Mouse (Mus musculus) adrenal gland, adult 18-20 months (tissue): ENCODE measurements around the gene Tnfrsf14. TPM values are rescaled to one million over a fixed set of nuclear protein-coding genes. Genes with fewer than 3 reads are reported as not detected.
A peak's percentile ranks its signal among the peaks of the same experiment; 100 is the strongest.

Experiments
- DNase-seq, 2 experiments: peaks; one replicate each; pipeline ENCODE4 v3.0.0; 2021 to 2022; ENCODE audit warnings: low spot score in 2 of 2
- total RNA-seq, 2 experiments: library from RNA; stranded (reverse); gene quantifications; 1 replicate in 1 of 2; 2 replicates in 1 of 2; pipeline ENCODE4 v1.2.3; 2021

Tnfrsf14 gene
- total RNA-seq, 2 experiments from 2014 or later: 6.4 to 8.4 TPM

DNA sequence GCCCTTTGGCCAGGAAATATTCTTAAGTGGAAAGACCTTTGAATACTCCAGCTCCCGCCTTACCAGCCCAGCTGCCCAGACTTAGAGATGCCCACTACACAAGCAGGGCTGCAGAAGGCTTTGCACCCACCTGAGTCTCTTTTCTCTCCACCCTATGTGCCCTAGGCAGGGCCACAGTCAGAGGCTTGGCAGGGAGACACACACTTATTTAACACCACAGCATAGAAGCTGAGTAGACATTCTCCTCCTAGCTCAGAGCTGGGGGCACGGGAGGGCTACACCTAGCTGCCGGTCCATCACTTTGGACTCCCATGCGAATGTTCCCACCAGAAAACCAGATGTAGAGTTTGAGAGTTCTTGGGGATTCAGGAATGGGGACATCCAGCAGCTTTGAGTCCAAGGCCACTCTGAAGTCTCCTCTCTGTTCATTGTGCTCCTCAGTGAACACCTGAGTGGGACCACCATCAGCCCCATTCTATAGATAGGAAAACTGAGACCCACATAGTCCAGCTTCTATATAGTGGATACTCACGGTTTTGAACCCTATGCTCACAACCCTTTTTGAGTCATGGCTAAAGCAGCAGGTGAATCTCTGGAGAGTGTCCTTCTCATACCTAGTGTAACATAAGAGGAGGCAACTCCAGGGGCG lies 20.7 kb upstream of the Tnfrsf14 start:
- DNase-seq: no peak

DNA sequence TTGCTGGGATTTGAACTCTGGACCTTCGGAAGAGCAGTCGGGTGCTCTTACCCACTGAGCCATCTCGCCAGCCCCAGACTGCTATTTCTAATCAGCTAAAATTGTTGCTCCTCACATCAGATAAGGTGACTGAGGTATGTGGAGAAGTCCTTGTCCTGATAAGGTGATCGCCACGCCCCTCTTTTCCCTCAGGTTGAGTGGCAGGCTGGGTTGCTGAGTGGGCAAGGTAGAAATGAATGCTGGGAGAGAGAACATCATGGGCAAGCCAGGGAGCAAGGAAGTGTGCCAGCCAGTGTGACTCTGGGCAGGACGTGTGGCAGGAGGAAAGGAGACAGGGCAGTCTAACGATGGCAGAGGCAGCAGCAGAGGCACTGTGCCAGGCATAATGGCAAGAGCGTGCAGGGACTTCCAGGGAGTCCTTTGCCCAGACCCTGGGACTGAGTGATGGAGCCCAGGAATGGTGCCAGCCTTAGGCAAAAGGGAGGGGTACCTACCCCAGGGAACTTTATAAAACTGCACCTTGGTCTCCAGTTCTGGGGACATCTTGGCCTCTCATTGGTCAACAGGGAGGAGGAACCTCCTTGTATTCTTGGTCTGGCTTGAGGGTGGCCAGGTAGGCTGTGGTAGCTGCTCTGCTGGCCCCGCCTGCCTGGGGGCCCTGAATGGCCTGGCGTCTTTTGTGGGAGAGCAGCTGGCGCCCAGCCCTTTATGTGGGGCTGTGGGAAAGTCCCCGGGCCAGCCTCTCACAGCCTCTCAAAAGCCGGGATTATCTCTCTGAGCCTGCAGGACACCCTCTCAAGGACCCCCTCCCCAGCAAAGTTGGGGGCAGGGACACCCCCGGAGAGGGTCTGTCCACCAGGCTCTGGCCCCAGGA lies 19.9 kb upstream of the Tnfrsf14 start:
- DNase-seq: no peak

DNA sequence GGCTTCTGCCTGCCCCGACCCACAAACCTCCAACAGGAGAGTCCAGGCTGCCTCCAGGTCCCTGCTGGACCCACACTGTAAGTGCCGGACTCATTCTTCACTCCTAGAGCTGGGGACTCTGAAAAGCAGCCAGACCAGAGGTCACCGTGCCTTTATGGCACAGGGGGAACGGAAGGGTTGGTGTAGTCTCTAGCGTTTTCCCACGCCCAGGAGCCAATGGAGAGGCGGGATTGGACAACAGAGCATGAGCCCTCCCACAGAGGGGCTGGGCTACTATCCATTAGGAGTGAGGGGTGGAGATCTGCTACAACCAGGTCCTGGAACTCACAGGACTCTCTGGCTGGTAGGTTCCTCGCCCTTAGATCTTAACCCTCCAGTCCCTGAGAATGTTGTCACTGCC lies 18.0 kb upstream of the Tnfrsf14 start:
- no peak for DNase-seq

DNA sequence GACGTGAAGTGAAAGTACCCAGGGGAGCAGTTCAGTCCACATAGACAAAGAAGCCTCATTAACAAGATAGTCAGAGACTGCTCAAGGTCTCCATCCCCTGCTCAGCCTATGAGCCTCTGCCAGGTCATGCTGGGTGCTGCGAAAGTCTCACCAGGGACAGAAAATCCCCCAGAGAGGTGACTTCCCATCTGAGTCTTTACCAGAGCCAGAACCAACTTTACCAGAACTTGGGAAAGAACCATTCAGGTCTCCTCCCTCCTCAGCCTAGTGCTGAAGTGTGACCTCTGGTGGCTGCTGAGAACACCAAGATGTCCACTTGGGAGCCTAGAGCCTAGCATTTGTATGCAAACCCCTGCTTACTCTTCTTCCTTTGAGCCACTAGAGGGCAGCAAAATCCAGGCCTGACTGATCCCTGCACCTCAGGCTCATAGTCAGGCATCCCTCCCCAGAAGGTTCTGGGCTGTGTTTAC lies 15.8 kb upstream of the Tnfrsf14 start:
- peak; percentile 53 to 65 for DNase-seq

DNA sequence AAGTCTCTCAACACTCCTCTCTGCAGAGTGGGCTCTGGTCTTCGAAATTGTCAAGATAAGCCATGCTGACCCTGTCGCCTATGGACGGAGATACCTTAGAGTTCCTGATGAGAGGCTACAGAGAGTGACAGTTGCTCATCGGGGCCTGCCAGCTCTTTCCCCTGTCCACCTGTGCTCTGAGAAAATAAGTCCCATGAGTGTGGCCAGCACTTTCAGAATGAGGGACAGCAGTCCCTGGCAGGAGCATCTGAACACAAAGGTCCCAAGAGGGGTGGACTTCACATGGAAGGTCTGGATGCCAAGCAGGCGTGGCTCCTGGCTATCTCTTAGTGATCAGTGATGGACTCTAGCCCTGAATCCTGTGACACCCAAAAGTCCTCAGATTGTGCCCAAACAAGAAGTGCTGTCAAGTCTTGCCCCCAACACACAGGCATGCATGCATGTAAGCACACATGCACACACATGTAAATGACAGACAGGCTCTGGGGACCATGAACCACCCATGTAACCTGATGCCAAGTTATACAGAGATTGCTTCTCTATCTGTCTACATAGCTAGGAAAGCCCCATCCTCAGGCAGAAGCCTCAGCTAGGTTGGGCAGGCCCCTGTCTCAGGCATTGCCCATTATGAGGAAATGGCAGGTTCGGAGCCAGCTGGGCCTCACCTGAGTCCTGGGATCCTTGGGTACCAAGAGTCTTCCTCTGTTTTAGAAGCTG lies 15.1 kb upstream of the Tnfrsf14 start:
- no peak for DNase-seq

DNA sequence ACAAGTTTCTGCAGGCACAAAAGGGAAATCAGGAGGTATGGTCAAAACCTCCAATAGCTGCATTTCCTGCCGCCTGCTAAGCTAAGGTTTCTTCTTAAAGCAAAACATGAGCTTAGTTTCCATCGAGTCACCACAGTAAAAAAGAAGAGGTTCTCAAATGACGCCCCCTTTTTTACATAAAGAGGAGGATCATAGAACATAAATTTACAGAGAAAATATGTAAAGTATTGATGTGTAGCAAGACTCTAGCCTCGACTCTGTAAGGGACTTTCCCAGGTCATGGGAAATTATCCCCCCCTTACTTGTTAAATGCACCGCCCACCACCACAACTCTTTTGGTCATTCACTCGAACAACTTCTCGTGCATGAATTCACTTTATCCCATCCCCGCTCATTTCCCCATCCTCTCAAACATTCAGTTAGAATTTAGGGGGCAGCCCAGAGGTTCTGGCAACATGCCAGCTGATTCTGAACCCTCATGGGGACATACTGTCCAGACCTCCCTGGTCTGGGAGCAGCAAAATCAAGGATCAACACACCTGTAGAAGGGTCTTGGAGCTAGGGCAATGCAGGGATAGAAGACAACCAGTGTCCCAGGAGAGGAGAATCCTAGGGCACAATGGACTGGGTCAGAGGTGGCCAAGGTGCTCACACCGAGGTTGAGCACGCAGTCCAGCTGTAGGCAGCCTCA lies 14.4 kb upstream of the Tnfrsf14 start:
- DNase-seq: no peak

DNA sequence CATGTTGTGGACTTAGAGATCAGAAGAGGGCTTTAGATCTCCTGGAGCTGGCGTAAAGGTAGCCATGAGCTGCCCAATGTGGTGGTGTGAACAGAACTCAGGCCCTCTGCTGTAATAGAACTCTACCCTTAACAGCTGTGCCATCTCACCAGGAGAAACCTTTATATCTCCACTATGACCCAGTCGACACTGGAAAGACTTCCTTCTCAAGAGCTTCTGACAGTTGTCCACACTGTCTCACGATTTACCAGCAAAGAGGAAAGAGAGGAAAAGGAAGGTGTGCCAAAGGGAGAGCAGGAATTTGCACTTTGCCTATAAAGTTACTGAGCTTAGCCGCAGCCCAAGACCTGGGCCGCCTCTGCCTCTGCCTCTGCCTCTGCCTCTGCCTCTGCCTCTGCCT lies 13.5 kb upstream of the Tnfrsf14 start:
- DNase-seq: no peak

DNA sequence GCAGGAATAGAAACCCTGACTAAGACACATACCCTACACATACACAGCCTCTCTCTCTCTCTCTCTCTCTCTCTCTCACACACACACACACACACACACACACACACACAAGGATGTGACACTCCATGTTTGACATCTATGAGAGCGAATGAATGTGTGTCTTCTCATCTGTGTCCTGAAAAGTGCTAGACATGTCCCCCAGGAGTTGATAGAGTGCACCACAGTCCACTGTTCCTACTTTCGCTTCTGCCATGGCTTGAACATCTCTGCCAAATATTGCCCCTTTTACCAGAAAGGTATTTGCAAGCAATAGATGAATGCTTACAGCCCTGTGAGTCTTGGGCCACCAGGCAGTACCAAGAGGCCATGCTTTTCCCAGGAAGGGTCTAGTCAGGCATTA lies 11.8 kb upstream of the Tnfrsf14 start:
- DNase-seq: no peak

DNA sequence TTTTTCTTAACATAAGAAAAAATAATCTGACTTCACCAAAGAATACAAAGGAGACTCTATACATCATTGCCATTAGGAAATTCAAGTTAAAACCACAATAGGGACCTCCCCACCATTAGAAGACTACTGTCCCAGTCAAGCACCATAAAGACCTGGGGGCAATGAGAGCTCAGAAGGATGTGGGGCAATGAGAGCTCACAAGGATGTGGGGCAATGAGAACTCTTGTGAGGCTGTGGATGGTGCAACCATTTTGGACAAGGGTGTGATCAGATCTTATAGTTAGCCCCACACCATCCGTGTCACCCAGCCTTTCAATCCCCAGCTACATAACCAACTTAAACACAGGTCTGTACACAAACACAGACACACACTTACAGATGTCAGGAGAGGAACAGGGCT lies 9.4 kb upstream of the Tnfrsf14 start:
- DNase-seq: no peak

DNA sequence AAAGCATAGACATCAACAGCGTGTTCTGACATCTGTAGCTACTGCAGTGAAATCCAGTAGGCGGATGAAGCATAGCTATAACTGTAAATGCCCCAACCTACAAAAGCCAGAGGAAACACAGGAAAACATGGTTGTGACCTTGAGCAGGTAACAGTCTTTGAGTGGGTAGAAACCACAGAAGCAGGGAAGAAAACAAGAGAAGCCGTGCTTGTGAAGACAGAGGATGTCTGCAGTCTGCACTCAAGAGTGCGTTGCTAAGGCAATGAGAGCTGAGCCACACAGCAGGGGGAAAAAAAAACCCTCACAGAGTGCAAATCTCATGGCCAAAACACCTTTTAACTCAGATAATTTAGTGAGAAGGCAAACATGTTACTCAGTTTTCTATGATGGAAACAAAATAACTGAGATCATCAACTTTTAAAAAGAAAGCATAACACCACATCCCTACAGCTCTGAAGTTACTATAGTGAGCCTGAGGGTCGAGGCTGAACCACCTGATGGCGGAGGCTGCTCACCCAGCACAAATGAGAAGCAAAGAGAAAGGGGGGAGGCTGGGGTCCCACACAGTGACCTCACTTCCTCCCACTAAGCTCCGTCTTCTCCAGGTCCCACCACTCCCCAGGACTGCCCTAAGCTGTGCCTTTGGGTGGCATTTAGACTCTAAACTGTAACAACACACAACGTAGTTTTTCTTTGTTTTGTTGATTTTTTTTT lies 8.3 kb upstream of the Tnfrsf14 start:
- no peak for DNase-seq

DNA sequence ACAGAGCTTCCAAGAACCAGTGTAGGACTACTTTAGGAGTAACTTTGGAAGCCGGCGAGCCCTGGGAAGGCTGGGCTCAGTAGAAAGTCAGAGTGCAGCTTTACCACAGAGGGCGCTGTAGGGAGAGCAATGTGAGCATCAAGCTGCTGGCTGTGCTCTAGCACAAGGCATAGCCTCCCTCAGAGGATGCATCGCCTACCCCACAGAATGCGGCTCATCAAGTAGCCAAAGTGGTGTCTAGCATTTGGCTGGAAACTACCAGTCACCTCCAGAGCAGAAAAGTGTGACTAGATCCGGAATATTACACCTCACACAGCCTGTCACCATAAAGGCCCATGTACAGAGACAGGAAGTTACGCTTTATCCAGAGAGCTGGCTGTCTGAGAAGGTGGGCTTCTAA lies 7.4 kb upstream of the Tnfrsf14 start:
- no peak for DNase-seq

DNA sequence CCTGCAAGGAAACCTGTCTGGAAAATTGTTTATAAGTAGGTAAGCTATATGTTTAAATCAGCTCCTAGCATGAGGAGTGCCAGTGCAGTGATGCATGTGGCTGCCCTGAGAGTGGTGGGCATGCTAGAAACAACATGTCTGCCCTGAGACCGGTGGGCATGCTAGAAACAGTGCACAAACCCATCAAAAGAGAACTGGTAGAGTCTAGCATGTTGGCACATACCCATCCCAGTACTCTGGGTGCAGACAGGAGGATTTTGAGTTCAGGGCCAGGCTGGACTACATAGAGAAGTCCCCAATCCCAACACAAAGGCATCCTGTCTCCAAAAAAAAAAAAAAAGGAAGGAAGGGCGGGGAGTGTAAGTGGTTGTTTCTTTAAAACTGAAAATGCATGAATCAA lies 6.4 kb upstream of the Tnfrsf14 start:
- no peak for DNase-seq

DNA sequence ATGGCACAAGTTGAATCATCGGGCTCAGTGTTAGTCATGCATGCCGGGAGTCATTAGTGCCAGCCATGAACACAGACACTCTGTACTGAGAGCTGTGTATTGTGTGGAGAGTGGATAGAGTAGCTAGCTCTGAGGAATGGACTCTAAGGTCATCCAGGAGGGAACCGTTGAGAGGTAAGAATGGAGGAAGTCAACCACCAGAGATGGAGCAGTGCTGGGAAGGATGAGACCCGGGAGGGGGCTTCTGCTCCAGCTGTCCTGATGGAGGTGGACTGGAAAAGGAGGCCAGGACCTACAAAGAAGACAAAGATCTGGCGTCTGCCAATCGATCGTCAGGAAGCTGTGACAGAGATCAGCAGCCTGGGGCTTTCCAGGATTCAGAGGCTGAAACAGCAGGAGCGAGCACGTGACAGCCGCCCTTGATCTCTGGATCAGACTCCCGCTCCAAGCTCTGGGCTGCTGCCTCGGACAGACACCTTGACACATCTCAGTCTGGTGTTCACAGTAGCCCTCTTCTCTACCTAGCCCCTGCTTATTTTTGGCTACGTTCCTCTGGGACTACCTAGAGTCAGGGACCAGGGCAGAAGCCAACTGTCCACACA lies 5.0 kb upstream of the Tnfrsf14 start:
- DNase-seq: no peak

DNA sequence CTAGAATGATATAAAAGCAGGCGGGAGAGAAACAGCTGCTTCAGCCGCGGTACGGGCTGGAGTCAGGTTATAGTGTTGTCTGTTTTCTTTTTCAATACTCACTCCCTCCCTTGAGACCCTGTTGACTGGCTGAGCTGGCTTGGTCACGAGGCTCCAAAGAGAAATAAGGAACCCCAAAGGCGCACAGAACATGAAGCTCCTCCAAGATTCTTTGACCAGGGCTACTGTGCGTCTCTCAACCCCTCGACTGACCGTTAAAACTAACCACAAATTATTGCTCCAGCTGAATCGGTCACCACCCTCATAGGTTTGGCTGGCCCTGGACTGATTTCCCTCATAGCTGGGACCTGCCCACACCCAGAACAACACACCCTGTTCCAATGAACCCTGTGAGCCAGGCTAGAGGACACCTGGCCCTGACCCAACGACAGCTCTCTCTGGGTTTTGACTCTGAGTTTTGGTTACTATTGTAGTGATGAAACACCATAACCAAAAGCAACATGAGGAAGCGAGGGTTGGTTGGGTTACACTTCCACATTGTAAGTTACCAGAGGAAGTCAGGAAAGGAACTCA lies 811 bp upstream of the Tnfrsf14 start:
- no peak for DNase-seq

DNA sequence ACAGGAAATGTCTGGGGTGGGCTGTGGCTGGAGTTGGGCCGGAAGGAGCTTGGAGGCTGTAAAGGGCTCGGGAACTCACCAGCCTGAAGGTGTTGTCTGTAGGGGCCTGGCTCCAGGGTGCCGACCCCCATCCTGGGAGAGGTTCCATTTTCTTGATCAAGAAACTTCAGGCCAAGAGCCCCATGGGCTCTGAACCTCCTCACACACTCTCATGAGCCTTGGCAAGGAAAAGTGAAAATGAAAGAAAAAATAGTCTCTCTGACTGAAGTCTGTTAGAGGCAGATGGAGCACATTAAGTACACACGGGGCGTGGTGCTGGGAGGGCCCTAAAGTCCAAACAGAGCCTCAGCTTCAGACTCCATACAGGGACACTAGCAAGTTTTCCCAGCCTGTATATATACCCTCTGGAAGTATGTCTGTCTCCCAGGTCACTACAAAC lies 445 bp downstream of the Tnfrsf14 start:
- no peak for DNase-seq

DNA sequence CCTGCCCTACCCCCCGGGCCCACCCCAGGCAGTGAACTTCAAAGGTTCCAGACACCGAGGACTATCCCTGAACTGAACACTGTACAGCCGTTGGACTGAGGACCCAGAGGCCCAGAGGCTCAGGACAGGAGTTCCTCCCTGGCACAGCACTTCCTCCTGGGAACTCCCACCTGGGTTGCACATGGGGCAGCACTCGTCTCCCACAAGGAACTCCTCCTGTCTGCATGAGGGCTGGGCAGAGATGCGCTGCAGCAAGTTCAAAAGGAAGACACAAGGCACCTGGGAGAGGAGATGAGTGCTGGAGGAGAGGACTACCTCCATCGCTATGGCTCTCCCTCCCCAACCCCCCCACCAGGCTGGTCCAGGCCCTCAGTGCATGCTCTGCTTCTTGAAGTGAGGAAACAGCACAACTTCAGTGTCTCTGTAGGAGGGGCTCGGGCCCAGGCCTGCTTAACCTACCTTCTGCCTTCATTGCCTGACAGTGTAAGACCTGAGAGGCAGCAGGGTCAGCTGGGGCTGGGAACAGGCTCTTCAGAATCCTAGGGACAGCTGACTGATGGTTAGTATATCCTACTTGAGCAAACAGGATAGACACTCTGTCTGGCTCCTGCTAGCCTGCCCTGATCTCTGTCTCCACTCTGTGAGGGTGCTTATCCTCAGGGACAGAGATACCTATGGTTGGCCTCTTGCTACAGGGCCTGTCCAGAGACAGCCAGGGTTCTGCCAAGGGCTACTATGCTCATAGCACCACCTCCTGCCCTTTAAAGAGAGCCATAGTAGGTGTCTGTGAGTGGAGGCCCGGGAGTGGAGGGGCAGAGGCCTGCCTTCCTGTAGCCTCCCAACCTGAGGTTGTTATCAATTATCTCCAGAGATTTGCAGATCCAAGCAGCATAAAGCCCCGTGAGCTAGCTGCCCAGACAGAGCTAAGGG lies 1.1 kb downstream of the Tnfrsf14 start:
- DNase-seq: no peak

DNA sequence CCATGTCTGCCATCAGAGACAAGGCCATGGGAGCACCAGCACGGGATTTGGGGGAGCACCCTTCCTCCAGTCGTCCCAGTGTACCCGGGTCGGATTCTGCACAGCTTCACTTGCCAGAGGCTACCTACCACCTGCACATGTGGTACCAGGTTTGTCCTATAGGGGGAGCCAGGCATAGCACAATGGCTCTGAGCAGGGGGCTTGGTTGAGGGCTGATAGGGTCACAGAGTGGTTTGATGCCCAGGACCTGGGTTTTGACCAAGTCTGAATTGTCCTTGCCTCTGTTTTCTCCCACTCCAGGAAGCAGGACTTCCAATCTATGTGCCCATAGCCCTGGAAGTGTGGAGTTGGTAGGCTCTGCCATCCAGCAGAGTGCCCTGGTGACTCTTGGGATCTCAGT lies 3.0 kb downstream of the Tnfrsf14 start:
- DNase-seq: no peak

DNA sequence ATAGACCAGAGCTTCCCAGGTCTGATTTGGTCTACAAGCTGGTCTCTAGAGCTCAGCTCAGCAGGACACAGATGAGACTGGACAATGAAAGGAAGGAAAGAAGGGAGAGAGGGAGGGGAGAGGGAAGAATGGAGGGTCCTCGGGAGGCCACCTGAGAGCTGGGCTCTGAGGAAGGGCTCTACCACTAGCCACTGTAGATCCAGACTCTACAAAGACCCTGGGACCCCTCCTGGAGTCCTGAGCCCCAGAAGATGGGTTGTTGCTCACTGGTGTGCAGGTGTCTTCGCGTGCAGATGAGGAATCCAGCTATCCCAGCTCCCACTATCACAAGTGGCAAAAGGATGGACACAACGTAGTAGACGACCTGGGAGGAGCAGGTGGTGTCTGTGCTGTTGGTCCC lies 5.4 kb downstream of the Tnfrsf14 start:
- DNase-seq: no peak

DNA sequence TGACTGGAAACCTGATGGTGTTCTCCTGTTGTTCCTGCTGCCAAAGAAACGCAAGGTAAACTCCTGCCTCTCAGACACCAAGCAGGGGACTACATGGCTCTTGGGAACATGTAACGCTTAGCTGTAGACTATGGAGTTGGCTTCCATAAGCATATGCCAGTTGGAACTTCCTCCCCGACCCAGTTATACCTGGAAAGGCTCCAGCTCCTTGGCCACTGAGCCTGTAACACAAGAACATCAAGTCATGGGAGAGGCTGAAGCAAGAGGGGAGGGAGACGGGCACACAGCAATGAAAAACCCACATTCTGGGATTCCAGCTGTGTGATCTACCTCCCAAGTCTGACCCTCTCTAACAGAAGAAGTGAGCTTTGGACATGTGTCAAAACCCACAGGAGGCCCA lies 6.1 kb downstream of the Tnfrsf14 start:
- no peak for DNase-seq
